Mouse (Mus musculus): ENCODE data around the gene Scamp3.
"Not testable (repeated sequence)": the region's sequence is repeated elsewhere in the genome, so short reads cannot be mapped to it uniquely, and the experiment has no call there.

Scamp3 gene

GRCm38 (mm10) chr3:89177242-89178106, at the start of gene Scamp3:
Scamp3 (plus strand) TSS chr3:89177473.
- peak; percentile 83 for DNase-seq

- no peak for DNase-seq
Measured at GRCm38 (mm10) chr3:89129908-89130307, 47.4 kb upstream of the Scamp3 start.

DNA sequence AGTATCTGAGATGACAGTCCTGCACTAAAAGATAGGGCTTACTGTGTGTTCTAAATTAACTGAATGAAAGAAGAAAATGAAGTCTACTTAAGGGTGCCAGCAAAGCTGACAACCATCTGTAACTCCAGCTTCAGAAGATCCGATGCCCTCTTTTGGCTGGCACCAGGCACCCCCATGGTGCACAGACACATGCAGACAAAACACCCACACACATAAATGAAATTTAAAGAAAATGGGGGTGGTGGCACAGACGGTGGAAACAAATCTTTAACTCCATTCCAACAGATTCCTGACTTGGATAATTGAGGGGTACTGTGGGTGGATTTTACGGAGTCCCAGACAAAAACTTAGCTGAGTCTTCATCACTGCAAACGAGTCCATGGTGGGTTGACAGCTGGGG, 45.5 kb upstream of the Scamp3 start:
- DNase-seq, result no peak

DNA sequence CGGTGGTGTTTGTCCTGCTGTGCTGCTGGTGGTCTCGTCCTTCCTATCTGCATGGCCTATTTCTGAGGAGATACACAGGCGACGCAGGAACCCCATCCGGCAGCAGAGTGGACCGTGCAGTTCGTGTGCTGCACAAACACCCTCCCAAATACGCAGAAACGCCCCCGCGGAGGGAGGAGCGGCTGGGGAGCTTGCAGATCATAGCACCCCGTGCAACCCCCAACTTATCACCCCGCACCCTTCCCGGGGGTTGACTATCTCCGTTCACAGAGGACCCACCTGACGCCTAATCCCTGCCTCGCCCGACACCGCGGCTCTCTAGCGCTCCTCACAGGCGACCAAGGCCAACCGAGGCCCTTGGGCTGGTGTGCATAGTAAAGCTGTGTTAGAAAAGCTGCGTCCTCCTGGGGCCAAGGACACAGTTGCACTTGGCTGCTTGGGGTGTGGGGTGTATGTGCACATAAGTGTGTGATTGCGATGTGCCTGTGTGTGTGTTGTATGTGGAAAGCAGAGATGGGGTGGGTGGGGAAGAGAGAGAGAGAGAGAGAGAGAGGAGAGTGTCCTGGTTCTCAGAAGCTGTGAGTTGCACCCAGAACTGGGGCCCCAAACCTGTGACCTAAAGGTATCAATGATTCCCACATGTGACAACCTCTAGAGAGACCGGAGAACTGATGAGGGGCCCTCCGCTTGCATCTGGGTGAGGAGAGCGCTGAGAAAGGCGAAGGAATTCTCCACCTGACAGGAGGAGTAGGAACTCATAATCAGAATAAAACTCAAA, 44.8 kb upstream of the Scamp3 start:
- DNase-seq, result peak; percentile 15

- DNase-seq, result no peak
Measured at GRCm38 (mm10) chr3:89133063-89133450, 44.2 kb upstream of the Scamp3 start.

GRCm38 (mm10) chr3:89133752-89134151, 43.5 kb upstream of the Scamp3 start:
- no peak for DNase-seq

GRCm38 (mm10) chr3:89135958-89136357, 41.3 kb upstream of the Scamp3 start, which contains the start of gene Pklr:
Pklr (plus strand) TSS chr3:89136142.
- DNase-seq, result no peak

- peak; percentile 69 for DNase-seq
Measured at GRCm38 (mm10) chr3:89136365-89136764, 40.9 kb upstream of the Scamp3 start.

DNA sequence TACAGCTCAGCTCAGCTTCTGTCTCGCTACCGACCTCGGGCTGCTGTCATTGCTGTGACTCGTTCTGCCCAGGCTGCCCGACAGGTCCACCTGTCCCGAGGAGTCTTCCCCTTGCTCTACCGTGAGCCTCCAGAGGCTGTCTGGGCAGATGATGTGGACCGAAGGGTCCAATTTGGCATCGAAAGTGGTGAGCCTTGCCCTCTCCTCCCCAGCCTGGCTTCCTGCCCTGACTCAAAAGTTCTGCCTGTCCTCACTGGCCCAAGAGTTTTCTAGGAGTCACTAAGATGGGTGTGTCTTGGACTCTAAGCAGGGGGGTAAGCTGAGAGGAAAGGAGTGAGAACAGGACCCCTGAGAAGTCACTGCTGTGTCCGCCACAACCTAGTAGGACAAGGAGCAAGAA, 32.5 kb upstream of the Scamp3 start:
- DNase-seq, result no peak

- DNase-seq, result no peak
Measured at GRCm38 (mm10) chr3:89145566-89145965, 31.7 kb upstream of the Scamp3 start.

DNA sequence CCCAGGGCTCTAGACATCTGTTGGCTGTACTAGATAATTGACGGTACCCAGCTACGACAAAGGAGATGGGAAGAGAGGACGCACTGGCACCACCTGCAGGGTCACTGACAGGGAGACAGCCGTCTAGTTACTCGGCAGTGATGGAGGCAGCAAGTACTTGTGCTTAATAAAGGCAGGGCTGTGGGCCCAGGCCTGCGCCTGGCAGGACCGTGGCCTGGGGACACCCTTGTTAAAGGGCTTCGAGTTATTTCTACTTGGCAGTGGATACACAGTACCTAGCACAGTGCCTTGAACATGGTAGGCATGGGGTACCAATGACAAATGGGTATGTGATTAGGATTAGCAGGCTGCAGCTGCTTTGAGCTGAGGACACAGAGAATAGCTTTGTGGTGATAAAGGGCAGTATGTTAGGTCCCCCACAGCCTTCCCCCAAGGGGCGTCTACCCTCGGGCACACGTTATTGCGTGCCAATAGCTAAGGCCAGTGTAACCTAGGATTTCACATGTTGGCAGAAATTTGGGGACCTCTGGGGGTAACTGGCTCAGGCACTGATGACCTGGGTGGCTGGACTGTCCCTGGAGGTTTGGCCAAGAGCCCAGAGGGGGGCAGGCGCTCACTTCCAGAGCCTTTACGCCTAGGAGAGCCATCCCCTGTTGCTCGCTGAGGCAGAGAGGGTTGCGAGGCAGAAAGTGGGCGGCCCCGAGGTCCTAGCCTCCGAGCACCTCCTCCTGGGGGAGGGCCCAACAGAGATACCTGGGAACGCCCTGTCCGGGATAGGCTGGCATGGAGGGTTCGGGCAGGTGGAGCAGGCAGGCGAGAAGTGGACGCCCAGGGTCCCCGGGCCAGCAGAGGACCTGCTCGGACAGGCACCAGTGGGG, 29.9 kb upstream of the Scamp3 start:
- DNase-seq, result no peak

DNA sequence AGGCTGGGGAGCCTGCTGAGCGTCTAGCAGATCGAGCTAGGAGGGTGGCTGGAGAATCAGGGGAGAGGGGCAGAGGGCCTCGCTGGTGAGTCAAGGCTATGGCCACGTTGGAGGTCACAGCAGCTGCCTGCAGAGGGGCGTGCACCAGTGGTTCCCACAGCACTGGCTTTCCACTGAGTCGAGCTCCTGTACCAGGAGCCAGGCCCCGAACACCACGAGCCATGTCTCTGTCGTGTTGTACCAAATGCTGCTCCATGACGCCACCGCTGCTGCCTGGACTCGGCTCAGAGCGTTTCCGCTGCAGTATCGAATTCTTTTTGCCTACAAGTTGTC, 29.3 kb upstream of the Scamp3 start:
- no peak for DNase-seq

GRCm38 (mm10) chr3:89148567-89148966, 28.7 kb upstream of the Scamp3 start:
- DNase-seq, result no peak

DNA sequence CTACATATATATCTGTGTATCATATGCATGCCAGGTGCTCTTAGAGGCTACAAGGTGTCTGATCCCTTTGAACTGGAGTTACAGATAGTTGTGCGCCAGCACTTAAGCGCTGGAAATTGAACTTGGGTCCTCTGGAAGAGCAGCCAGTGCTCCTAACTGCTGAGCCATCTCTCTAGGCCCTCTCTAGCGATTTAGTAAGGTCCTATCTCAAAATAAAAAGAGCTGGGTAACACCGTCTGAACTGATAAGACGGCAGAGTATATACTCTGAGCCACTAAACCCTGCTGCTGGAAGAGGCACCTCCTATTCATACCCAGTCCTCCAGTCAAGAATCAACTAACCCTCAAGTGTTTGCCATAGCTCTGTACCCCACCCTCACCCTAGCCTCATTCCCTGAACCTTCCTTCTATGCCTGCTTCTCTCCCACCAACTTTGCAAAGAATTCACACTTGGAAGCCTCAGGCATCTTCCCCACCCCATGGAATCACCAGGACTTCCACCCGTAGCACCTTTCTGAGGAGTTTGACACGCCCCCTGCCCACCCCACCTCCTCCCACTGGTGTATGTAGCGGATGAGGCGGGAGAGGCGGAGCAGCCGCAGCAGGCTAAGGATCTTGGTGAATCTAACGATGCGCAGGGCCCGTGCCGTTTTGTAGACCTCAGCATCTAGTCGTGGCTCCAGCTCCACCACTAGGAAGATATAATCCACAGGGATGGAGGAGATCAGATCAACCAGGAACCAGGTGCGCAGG, 25.0 kb upstream of the Scamp3 start:
- no peak for DNase-seq

- no peak for DNase-seq
Measured at GRCm38 (mm10) chr3:89156951-89157350, 20.3 kb upstream of the Scamp3 start.

GRCm38 (mm10) chr3:89158651-89159050, 18.6 kb upstream of the Scamp3 start:
- DNase-seq, result no peak

DNA sequence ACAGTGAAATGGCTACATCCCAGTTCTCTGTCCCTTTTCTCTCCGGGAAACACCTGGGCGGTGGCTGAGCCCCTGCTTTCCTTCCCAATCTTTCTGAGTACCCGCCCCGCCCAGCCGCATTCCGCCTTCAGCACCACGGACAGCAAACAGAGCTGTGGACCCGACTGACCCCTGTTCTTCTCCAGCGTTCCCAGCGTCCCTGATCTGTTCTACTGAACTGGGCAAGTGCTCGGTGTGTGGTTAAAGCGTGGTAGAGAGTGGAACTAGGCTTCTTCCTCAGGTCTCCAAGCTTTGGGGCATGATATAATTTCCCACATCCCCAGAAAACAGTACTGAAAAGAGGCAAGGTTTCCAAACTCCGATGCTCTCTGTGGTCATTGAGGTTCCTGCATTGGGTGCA, 18.1 kb upstream of the Scamp3 start:
- peak; percentile 56 for DNase-seq

GRCm38 (mm10) chr3:89159616-89160344, 17.5 kb upstream of the Scamp3 start, which contains the start of gene Hcn3:
Hcn3 (minus strand) TSS chr3:89160196.
- peak; percentile 87 for DNase-seq

GRCm38 (mm10) chr3:89161207-89161606, 16.1 kb upstream of the Scamp3 start:
- not testable (repeated sequence) for DNase-seq

- no peak for DNase-seq
Measured at GRCm38 (mm10) chr3:89161786-89162185, 15.5 kb upstream of the Scamp3 start.

DNA sequence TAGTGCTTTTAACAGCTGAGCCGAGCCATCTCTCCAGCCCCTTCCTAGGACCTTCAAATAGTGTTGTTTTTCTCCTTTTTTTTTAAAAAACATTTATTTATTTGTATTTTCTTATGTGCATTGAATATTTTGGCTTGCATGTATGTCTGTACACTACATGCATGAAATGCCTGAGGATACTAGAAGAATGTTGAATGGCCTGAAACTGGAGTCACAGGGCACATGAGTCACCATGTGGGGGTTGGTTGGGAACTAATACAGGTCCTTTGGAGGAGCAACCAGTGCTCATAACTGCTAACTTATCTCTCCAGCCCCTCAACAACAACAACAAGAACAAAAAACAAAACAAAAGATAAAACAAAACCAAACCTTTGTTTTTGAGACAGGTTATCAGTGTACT, 14.2 kb upstream of the Scamp3 start:
- DNase-seq, result no peak

Measured in thymus, postnatal 14 days (tissue).